Mouse (Mus musculus): ENCODE measurements at regions not wholly inside any gene's neighbourhood (a gene's known extent, or its start where the extent isn't known, plus 50 kb on each side); places are given as distances from the start of the nearest gene placed in this dataset.

GRCm38 (mm10) chr3:41172306-41173215, 89.7 kb upstream of the Pgrmc2 start:
- no peak for DNase-seq

- DNase-seq = no peak
Measured at GRCm38 (mm10) chr3:41171772-41172171, 88.9 kb upstream of the Pgrmc2 start.

GRCm38 (mm10) chr3:41171310-41171709, 88.5 kb upstream of the Pgrmc2 start:
- DNase-seq = no peak

- DNase-seq = no peak
Measured at GRCm38 (mm10) chr3:41170566-41170965, 87.7 kb upstream of the Pgrmc2 start.

- no peak for DNase-seq
Measured at GRCm38 (mm10) chr3:41169430-41169829, 86.6 kb upstream of the Pgrmc2 start.

- DNase-seq = no peak
Measured at GRCm38 (mm10) chr3:41168181-41168967, 85.5 kb upstream of the Pgrmc2 start.

GRCm38 (mm10) chr3:41167476-41167875, 84.6 kb upstream of the Pgrmc2 start:
- DNase-seq = no peak

- DNase-seq = no peak
Measured at GRCm38 (mm10) chr3:41164736-41165135, 81.9 kb upstream of the Pgrmc2 start.

- DNase-seq = no peak
Measured at GRCm38 (mm10) chr3:41163767-41164166, 80.9 kb upstream of the Pgrmc2 start.

GRCm38 (mm10) chr3:41162514-41162913, 79.7 kb upstream of the Pgrmc2 start:
- no peak for DNase-seq

GRCm38 (mm10) chr3:41160648-41161047, 77.8 kb upstream of the Pgrmc2 start:
- DNase-seq = no peak

- DNase-seq = no peak
Measured at GRCm38 (mm10) chr3:41158314-41158973, 75.6 kb upstream of the Pgrmc2 start.

GRCm38 (mm10) chr3:41157428-41157827, 74.6 kb upstream of the Pgrmc2 start:
- no peak for DNase-seq

GRCm38 (mm10) chr3:41156562-41156961, 73.7 kb upstream of the Pgrmc2 start:
- no peak for DNase-seq

GRCm38 (mm10) chr3:41155132-41155760, 72.4 kb upstream of the Pgrmc2 start:
- no peak for DNase-seq

GRCm38 (mm10) chr3:41154402-41154801, 71.6 kb upstream of the Pgrmc2 start:
- DNase-seq = no peak

- no peak for DNase-seq
Measured at GRCm38 (mm10) chr3:41151989-41152388, 69.1 kb upstream of the Pgrmc2 start.

GRCm38 (mm10) chr3:41140391-41140790, 57.5 kb upstream of the Pgrmc2 start:
- no peak for DNase-seq

- DNase-seq = no peak
Measured at GRCm38 (mm10) chr3:41137931-41138330, 55.1 kb upstream of the Pgrmc2 start.

- no peak for DNase-seq
Measured at GRCm38 (mm10) chr3:41132889-41133288, 50.0 kb upstream of the Pgrmc2 start.
